Mouse (Mus musculus): ENCODE results near the gene Zfp775. TPM values are rescaled to one million over a fixed set of nuclear protein-coding genes. Genes with fewer than 3 reads are reported as not detected.

Gene Zfp775
- total RNA-seq, 2 experiments from 2014 or later = 6.3 to 8.3 TPM

- DNase-seq (ENCODE audit: extremely low spot score in 1 of 2, low spot score in 2 of 2) = peak; percentile 93 to 96
- TF ChIP-seq CTCF (IDR thresholded peaks at IDR 0.05) = peak; percentile 58
- H3K27ac ChIP-seq = peak within 1 kb of the TSS; percentile 97
- H3K4me3 ChIP-seq = peak within 1 kb of the TSS; percentile 75
- intact Hi-C loops (cut with DNase I) = loop anchor here (2.0 kb wide), 2 partner anchors 39 kb away; partner anchors contain the start of gene Lrrc61
Observed at GRCm38 (mm10) chr6:48593158-48594042, 8.5 kb upstream of the Zfp775 start, which contains the start of the genes Repin1 and Gm44965. Repin1 (plus strand) TSS chr6:48593883. Gm44965 (plus strand) TSS chr6:48593941.

- intact Hi-C loops (cut with DNase I) = loop anchor here (2.0 kb wide), 2 partner anchors 39 kb away; partner anchors contain the start of gene Lrrc61
- H3K27ac ChIP-seq = peak overlapping the region; percentile 97
Observed at GRCm38 (mm10) chr6:48594043-48594738, 7.7 kb upstream of the Zfp775 start.

DNA sequence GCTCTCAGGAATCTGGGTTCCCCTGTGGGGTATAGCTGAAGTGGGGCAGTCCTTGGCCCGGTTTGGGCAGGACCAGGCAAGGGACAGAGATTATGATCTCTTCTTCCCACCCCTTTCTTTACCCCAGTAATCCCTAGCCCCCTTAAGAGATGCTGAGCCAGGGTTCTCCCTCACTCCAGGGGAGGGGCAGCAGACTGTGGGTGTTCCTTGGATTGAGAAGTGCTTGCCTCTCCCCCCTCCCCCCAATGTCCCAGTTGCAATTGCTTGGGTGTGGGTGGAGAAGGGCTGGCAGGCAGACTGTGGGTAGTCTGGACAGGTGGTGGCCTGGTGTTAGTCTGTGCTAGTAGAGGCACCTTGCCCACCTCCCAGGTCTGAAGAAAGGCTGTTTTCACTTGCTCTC lies 6.6 kb upstream of the Zfp775 start:
- peak overlapping the region; percentile 97 for H3K27ac ChIP-seq
- peak overlapping the region; percentile 75 for H3K4me3 ChIP-seq
- intact Hi-C loops (cut with DNase I) = loop anchor here (2.0 kb wide), 2 partner anchors 38 to 40 kb away; partner anchors contain the start of gene Lrrc61
- no peak for DNase-seq (ENCODE audit: extremely low spot score in 1 of 2, low spot score in 2 of 2)
- TF ChIP-seq CTCF (IDR thresholded peaks at IDR 0.05) = no peak

More at GRCm38 (mm10) chr6:48594043-48594738, 7.7 kb upstream of the Zfp775 start:
- no peak for DNase-seq (ENCODE audit: extremely low spot score in 1 of 2, low spot score in 2 of 2)
- H3K4me3 ChIP-seq = peak overlapping the region; percentile 75
- TF ChIP-seq CTCF (IDR thresholded peaks at IDR 0.05) = no peak

- no peak overlapping the region for H3K4me3 ChIP-seq
- intact Hi-C loops (cut with DNase I) = no loop called here
- no peak for DNase-seq (ENCODE audit: extremely low spot score in 1 of 2, low spot score in 2 of 2)
- H3K27ac ChIP-seq = no peak overlapping the region
- no peak for TF ChIP-seq CTCF (IDR thresholded peaks at IDR 0.05)
Observed at GRCm38 (mm10) chr6:48596545-48597232, 5.2 kb upstream of the Zfp775 start.

- Histone ChIP-seq H3K4me3 (no peak overlapping the region), H3K27ac (no peak overlapping the region)
- intact Hi-C loops (cut with DNase I) = no loop called here
- DNase-seq (ENCODE audit: extremely low spot score in 1 of 2, low spot score in 2 of 2) = no peak
- no peak for TF ChIP-seq CTCF (IDR thresholded peaks at IDR 0.05)
Observed at GRCm38 (mm10) chr6:48597233-48597625, 4.6 kb upstream of the Zfp775 start.

- no peak for TF ChIP-seq CTCF (IDR thresholded peaks at IDR 0.05)
- Histone ChIP-seq H3K27ac (peak overlapping the region; percentile 93), H3K4me3 (no peak overlapping the region)
- intact Hi-C loops (cut with DNase I) = no loop called here
- no peak for DNase-seq (ENCODE audit: extremely low spot score in 1 of 2, low spot score in 2 of 2)
Observed at GRCm38 (mm10) chr6:48600594-48600993, 1.3 kb upstream of the Zfp775 start.

- TF ChIP-seq CTCF (IDR thresholded peaks at IDR 0.05) = no peak
- Histone ChIP-seq H3K4me3 (peak overlapping the region; percentile 99), H3K27ac (peak overlapping the region; percentile 93)
- intact Hi-C loops (cut with DNase I) = no loop called here
- DNase-seq (ENCODE audit: extremely low spot score in 1 of 2, low spot score in 2 of 2) = peak; percentile 38 to 44
Observed at GRCm38 (mm10) chr6:48602080-48602741, 348 bp downstream of the Zfp775 start.

GRCm38 (mm10) chr6:48608124-48608523 lies 6.3 kb downstream of the Zfp775 start:
- intact Hi-C loops (cut with DNase I) = no loop called here
- Histone ChIP-seq H3K4me3 (no peak overlapping the region), H3K27ac (no peak overlapping the region)
- no peak for TF ChIP-seq CTCF (IDR thresholded peaks at IDR 0.05)
- DNase-seq (ENCODE audit: extremely low spot score in 1 of 2, low spot score in 2 of 2) = no peak

GRCm38 (mm10) chr6:48609512-48609911 lies 7.6 kb downstream of the Zfp775 start:
- TF ChIP-seq CTCF (IDR thresholded peaks at IDR 0.05) = no peak
- intact Hi-C loops (cut with DNase I) = no loop called here
- Histone ChIP-seq H3K27ac (no peak overlapping the region), H3K4me3 (no peak overlapping the region)
- DNase-seq (ENCODE audit: extremely low spot score in 1 of 2, low spot score in 2 of 2) = no peak

- no peak for DNase-seq (ENCODE audit: extremely low spot score in 1 of 2, low spot score in 2 of 2)
Observed at GRCm38 (mm10) chr6:48610657-48611056, 8.8 kb downstream of the Zfp775 start.

DNA sequence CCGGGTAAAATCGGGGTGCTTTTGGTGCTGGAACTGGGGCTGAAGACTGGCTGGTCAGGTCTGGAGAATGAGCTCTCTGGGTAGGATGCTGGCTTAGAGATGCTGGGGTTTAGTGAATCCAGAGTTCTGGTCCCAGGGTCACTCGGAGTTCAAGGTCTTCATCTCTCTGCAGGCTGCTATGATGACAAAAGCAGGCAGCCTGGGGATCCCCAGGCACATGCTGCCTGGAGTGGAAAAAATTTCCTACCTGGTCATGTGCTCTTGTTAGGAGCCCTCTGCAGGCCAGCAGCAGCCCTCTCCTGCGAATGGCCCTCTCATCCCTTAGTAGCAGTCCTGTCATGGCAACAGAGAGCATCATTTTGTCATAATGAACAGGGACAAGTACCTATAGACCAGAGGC lies 11.6 kb downstream of the Zfp775 start:
- intact Hi-C loops (cut with DNase I) = no loop called here
- no peak for TF ChIP-seq CTCF (IDR thresholded peaks at IDR 0.05)
- no peak for DNase-seq (ENCODE audit: extremely low spot score in 1 of 2, low spot score in 2 of 2)
- Histone ChIP-seq H3K4me3 (no peak overlapping the region), H3K27ac (no peak overlapping the region)

More at GRCm38 (mm10) chr6:48610657-48611056, 8.8 kb downstream of the Zfp775 start:
- Histone ChIP-seq H3K27ac (no peak overlapping the region), H3K4me3 (no peak overlapping the region)
- peak; percentile 28 for TF ChIP-seq CTCF (IDR thresholded peaks at IDR 0.05)
- intact Hi-C loops (cut with DNase I) = no loop called here

Data from left cerebral cortex, adult 2 months (tissue).